Mouse (Mus musculus): ENCODE data around the gene Treml4.
"Not testable (repeated sequence)": the region's sequence is repeated elsewhere in the genome, so short reads cannot be mapped to it uniquely, and the experiment has no call there.

Gene Treml4

GRCm38 (mm10) chr17:48272598-48272997 lies 8.5 kb downstream of the Treml4 start:
- no peak for DNase-seq (ENCODE audit: extremely low spot score, low read depth, low spot score)

- DNase-seq (ENCODE audit: extremely low spot score, low read depth, low spot score): no peak
Observed at GRCm38 (mm10) chr17:48274098-48274497, 10.0 kb downstream of the Treml4 start.

- peak; percentile 88 for DNase-seq (ENCODE audit: extremely low spot score, low read depth, low spot score)
Observed at GRCm38 (mm10) chr17:48274885-48275284, 10.8 kb downstream of the Treml4 start.

GRCm38 (mm10) chr17:48275736-48276135 lies 11.6 kb downstream of the Treml4 start:
- no peak for DNase-seq (ENCODE audit: extremely low spot score, low read depth, low spot score)

DNA sequence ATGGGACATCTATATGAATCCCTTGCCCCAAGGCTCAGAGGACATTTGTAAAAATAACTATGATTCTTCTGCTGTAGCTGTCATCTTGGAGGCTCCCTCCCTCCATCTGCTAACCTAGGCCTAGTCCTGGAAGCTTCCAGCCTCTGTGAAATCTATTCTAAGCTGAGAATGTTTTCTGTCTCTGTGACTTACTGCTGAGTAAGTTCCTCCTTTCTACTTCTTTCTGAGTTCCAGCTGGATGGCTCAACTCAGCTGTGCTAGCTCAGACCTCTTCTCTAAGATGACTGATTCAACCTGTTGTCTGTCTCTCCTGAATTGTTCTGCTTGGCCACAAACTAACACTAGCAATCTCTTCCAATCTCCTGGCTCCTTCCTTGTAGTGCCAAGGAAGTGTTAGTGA lies 14.3 kb downstream of the Treml4 start:
- DNase-seq (ENCODE audit: extremely low spot score, low read depth, low spot score): no peak

DNA sequence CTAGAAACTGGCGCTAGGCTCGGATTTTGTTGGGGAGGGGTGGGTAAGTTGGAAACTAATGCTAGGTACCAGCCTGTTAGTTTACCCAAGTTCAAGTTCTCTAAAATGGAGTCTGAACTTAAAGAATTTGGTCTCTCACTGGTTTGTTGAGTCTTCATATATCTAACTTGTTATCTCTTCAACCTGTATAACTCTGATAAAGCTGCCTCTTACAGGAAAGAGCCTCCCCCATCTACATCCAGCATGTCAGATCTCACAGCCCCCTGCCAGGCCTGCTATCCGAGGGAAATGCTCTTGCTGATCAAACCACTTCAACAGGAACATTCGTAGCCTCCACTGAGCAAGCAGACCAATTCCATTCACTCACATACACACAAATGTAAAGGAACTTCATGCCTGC lies 14.9 kb downstream of the Treml4 start:
- no peak for DNase-seq (ENCODE audit: extremely low spot score, low read depth, low spot score)

- DNase-seq (ENCODE audit: extremely low spot score, low read depth, low spot score): no peak
Observed at GRCm38 (mm10) chr17:48280943-48281738, 17.0 kb downstream of the Treml4 start.

- no peak for DNase-seq (ENCODE audit: extremely low spot score, low read depth, low spot score)
Observed at GRCm38 (mm10) chr17:48281739-48282085, 17.6 kb downstream of the Treml4 start.

DNA sequence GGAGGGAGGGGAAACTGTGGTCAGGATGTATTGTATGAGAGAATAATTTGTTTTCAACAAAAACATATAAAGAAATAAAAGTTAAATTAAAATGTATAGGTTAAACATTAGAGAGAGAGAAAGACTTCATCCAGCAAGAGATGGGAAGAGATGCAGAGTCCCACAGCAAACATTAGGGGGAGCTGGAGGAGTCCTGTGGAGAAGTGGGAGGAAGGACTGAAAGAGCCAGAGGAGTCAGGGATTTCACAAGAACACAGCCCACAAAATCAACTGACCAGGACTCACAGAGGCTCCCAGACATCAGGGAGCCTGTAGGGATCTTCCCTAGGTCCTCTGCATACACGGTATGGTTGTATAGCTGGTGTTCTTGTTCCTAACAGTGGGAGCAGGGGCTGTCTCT lies 22.7 kb downstream of the Treml4 start:
- no peak for DNase-seq (ENCODE audit: extremely low spot score, low read depth, low spot score)

DNA sequence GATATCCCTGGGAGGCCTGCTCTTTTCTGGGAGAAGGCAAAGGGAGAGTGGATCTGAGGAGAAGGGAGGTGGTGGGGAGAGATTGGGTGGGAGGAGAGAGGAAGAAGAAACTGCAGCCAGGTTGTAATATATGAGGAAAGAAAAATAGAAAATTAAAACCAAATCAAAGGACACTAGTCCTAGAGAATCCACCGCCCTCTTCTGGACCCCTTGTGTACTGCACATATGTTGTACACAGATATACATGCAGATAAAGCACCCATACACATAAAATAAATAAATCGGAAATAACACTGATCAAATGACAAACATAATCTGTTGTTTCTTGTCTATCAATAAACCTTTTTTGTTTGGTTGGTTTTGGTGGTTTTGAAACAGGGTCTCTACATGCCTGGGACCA lies 23.2 kb downstream of the Treml4 start:
- no peak for DNase-seq (ENCODE audit: extremely low spot score, low read depth, low spot score)

DNA sequence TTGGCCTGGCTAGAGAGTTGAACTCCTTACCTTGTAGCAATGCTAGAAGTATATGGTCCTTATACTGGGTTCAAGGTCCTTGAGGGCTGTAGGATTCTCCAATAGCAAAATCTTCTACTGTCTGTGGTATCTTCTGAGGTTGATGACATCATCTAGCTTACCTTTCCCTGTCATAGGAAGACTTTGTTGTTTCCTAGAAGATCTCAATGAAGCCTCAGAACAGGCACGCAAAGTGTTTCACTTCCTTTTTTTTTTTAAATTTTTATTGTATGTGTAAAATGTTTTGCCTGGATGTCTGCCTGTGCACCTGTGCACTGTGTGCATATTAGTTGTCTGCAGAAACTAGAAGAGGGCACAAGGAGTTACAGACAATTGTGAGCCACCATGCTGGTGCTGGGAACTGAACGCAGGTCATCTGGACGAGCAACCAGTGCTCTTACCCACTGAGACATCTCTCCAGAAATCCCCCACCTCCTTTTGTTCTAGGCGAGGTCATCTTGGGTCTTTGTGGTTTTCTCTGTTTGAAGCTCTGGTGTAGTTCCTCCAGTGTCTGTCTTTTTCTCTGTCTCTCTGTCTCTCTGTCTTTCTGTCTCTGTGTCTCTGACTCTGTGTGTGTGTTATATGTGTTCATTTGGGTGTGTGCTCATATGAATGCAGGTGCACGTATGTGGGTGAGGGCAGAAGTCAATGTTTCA lies 29.6 kb downstream of the Treml4 start:
- DNase-seq (ENCODE audit: extremely low spot score, low read depth, low spot score): no peak

DNA sequence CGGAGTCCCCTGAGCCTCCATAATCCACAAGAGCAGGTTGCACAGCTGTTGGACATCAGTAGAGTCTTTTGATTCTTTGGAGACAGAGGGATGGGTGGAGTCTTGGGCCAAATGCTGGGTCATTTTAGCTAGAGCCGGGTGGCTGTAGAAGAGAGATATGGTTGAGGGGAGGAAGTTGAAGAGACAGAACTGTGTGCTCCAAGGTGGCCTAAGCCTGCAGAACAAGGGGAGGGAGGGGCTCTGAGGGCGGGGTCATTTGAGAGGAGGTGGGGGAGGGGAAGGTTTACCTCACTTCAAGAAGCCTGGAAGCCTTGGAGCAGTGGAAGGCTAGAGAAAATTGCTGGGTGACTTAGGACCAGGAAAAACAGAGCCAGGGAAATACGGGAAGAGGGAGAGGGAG lies 35.1 kb downstream of the Treml4 start, which contains the start of gene Treml2:
Gene Treml2, plus strand, starts transcription at position 296 of the 400 bp plus-strand sequence.
- no peak for DNase-seq (ENCODE audit: extremely low spot score, low read depth, low spot score)

DNA sequence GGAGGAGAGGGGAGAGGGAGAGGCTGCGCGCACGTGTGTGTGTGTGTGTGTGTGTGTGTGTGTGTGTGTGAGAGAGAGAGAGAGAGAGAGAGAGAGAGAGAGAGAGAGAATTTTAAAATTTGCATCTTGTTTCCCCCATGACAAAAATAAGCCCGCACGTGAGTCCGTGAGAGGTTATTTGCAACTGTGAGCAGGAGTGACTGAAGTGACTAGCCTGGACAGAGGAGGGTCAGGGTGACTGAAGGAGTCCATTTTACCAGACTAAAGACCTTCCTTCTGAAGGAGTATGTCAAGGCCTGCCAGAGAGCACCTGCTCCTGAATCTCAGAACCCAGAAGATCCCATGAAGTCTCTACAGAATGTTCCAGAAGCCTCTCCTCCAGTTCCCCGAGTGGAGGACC lies 35.7 kb downstream of the Treml4 start:
- no peak for DNase-seq (ENCODE audit: extremely low spot score, low read depth, low spot score)

- DNase-seq (ENCODE audit: extremely low spot score, low read depth, low spot score): no peak
Observed at GRCm38 (mm10) chr17:48300199-48300598, 36.1 kb downstream of the Treml4 start.

- DNase-seq (ENCODE audit: extremely low spot score, low read depth, low spot score): no peak
Observed at GRCm38 (mm10) chr17:48300861-48301260, 36.8 kb downstream of the Treml4 start.

DNA sequence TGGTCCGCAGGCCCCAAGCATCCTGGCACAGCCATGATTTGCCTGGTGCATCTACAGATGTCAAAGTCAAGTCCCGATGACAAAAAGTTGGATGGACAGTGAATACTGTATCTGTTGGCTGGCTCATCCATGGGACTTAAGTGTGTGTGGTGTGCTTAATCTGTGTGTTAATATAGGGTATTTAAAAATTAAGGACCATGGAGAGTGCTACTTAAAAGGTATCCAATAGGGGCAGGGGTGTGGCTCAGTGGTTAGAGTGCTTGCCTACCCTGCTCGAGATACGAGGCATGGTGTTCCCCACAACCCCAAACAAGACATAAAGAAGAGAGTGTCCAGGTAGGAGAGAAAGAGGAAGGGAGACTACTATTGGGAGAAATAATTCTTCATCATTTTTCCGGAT lies 37.7 kb downstream of the Treml4 start:
- no peak for DNase-seq (ENCODE audit: extremely low spot score, low read depth, low spot score)

DNA sequence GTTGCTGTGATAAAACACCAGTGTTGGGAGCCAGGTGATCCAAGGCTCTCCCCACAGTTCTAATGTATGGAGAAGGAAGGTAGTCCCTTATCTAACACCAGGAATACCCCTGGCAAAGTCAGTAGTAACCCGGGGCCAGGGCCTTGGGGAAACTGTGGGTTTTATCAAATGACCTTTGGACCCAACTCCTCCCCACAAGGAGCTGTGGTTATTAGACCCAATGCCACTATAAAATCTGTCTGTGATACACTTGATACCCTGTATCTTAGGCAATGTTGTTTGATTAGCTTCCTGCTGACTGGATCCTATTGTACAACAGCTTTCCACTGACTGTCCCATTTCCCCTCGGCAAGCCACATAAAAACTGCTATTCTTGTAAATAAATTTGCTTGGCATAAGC lies 48.0 kb downstream of the Treml4 start:
- DNase-seq (ENCODE audit: extremely low spot score, low read depth, low spot score): no peak

DNA sequence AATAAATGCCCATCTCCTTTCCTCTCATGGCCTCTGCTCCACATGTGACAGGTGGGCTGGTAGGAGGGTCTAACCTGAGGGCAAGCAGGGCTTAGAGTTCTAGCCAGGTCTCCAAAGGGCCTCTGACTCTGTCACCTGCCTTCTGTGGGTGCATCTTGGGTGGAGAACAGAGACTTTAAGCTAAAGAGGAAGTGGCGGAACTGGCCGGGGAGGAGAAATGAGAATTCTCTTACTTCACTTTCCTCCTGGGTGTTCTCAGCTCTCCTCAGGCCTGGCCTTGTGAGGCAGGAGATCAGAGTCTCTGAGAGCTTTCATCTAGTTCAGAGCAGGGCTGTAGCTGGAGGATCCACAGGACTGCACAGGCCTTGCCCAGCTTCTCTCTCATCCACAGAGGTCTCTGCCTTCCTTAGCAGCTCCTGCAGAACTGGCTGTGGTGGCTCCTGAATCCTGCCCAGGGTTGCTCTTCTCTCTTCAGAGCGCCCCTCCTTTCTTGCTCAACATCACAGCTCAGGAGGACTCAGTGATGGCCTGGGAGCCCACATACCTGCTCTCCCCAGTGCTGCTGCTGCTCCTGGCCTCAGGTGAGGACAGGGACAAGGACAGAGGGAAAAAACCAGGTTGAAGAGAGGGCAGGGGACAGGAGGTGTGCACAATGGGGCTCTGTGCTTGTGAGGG lies 51.9 kb downstream of the Treml4 start, which contains the start of gene B430306N03Rik:
Gene B430306N03Rik, plus strand, starts transcription at position 237 of the 675 bp plus-strand sequence.
- DNase-seq (ENCODE audit: extremely low spot score, low read depth, low spot score): not testable (repeated sequence)

DNA sequence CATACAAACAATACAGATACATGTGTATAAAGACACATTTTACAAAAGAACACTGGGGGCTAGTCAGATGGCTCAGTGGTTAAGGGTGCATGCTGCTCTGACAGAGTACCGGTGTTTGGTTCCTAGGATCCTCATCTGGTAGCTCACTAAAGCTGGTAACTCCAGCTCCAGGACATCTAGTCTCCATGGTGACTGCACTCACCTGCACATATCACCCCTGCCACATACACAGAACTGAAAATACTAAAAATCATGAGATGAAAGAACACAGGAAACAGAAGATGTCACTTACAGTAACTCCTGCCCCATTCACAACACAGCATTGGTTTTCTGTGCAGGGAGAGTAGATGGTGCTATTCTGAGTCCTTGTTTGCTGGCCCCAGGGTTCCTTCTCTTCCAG lies 54.6 kb downstream of the Treml4 start:
- no peak for DNase-seq (ENCODE audit: extremely low spot score, low read depth, low spot score)

DNA sequence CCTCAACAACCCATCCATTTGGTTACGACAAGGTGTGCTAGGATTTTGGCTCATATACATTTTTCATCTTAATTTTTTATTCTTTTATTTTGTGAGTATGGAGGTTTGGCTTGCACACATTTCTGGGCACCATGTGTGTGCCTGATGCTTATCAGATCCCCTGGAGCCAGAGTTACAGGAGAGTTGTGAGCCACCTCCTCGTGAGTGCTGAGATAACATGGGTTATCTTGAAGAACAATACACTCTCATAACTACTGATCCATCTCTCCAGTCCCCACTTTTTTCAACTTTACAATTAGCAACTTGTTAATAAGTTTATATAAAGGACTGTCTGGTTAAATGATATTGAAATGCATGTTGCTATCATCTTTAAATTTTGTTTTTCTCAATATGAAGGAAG lies 57.2 kb downstream of the Treml4 start:
- DNase-seq (ENCODE audit: extremely low spot score, low read depth, low spot score): no peak

DNA sequence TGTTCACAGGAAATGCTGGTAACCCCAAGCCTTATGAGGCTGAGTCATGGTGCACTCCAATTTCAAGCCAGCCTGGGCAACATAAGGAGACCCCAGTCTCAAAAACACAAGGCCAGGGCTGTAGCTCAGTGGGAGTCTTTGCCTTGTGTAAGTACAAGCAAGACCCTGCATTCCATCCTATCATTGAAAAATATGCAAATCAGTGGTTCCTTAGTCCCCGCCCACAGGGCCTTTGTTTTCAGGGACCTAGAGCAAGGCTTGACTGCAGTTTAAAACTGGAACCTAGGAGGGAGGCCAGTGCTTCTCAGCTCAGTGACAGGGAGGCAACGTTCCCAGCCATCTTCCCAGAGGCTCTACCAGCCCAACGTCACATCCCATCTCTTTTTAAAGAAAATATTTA lies 59.1 kb downstream of the Treml4 start:
- DNase-seq (ENCODE audit: extremely low spot score, low read depth, low spot score): no peak

GRCm38 (mm10) chr17:48324258-48324657 lies 60.2 kb downstream of the Treml4 start:
- no peak for DNase-seq (ENCODE audit: extremely low spot score, low read depth, low spot score)
